Mouse (Mus musculus): ENCODE measurements around the gene Zfp385c. TPM values are rescaled to one million over a fixed set of nuclear protein-coding genes. Genes with fewer than 3 reads are reported as not detected.

Zfp385c gene
- polyA plus RNA-seq, 1 experiment from 2014 or later, result 2.5 TPM

- Histone ChIP-seq H3K9ac (ENCODE audit: low read depth, low read length) (peak within 1 kb of the TSS; percentile 50), H3K27ac (peak within 1 kb of the TSS; percentile 70), H3K36me3 (ENCODE audit: insufficient read depth, low read length) (peaks cover 35% of the 10 kb centered on the region), H3K4me3 (replicated peaks; ENCODE audit: low read depth, low read length) (peak within 1 kb of the TSS; percentile 11), H3K27me3 (ENCODE audit: insufficient read depth, low read length) (no peaks in the 10 kb centered on the region), H3K4me2 (ENCODE audit: low read length) (peak within 1 kb of the TSS; percentile 58), H3K9me3 (replicated peaks; ENCODE audit: low read length) (no peaks in the 10 kb centered on the region), H3K4me1 (replicated peaks; ENCODE audit: insufficient read depth, low read length) (peaks cover 19% of the 10 kb centered on the region; the same call in 1 of the 2 replicates)
- TF ChIP-seq CTCF (IDR thresholded peaks at IDR 0.05; ENCODE audit: low read depth), result 0 out of 2 replicates have a peak, but pooled peaks have one; percentile 8
- ATAC-seq (replicated peaks; ENCODE audit: low FRiP score, low read depth), result peak; percentile 22; the same call in 1 of the 2 replicates
- 6% methylated on average over 38 of the region's 38 CpGs for WGBS
- DNase-seq (ENCODE audit: low spot score), result peak; percentile 73
Measured at GRCm38 (mm10) chr11:100713735-100714533, 21.7 kb upstream of the Zfp385c start, which contains the start of gene Hspb9. Hspb9 (plus strand) TSS chr11:100713850.

DNA sequence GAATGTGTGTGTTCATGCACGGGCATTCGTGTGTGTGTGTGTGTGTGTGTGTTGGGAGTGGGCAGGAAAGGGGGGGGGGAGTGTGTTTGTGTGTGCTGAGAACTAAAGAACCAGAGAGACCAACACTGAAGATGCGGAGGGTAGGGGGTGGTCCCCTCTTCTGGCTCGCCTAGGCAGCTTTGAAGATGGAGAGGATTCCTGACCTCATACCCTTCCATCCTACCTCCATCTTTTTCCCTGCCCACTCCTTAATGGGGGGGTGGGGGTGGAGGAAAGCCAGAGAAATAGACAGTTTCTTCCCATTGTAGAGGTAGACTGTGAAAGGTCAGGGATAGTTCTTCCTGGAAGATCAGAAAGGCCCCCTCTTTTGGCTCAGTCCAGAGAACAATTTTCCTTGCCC, 20.9 kb upstream of the Zfp385c start:
- peak overlapping the region; percentile 58 for H3K4me2 ChIP-seq (ENCODE audit: low read length)
- H3K36me3 ChIP-seq (ENCODE audit: insufficient read depth, low read length), result peaks cover 36% of the 10 kb centered on the region
- no peak overlapping the region; the same call in 1 of the 2 replicates for H3K4me3 ChIP-seq (replicated peaks; ENCODE audit: low read depth, low read length)
- H3K27me3 ChIP-seq (ENCODE audit: insufficient read depth, low read length), result no peaks in the 10 kb centered on the region
- DNase-seq (ENCODE audit: low spot score) (no peak), ATAC-seq (replicated peaks; ENCODE audit: low FRiP score, low read depth) (no peak)
- peaks cover 19% of the 10 kb centered on the region; the same call in 1 of the 2 replicates for H3K4me1 ChIP-seq (replicated peaks; ENCODE audit: insufficient read depth, low read length)
- H3K9me3 ChIP-seq (replicated peaks; ENCODE audit: low read length), result no peaks in the 10 kb centered on the region
- peak overlapping the region; percentile 70 for H3K27ac ChIP-seq
- WGBS, result 74% methylated on average over 4 of the region's 4 CpGs
- TF ChIP-seq CTCF (IDR thresholded peaks at IDR 0.05; ENCODE audit: low read depth), result no peak
- H3K9ac ChIP-seq (ENCODE audit: low read depth, low read length), result 0 out of 2 replicates have a peak overlapping the region, but pooled peaks have one; percentile 50

GRCm38 (mm10) chr11:100711783-100712615, 19.7 kb upstream of the Zfp385c start, which contains the start of gene Kat2a:
Kat2a (minus strand) TSS chr11:100712465.
- Histone ChIP-seq H3K27me3 (ENCODE audit: insufficient read depth, low read length) (no peaks in the 10 kb centered on the region), H3K4me2 (ENCODE audit: low read length) (peak within 1 kb of the TSS; percentile 89), H3K4me3 (replicated peaks; ENCODE audit: low read depth, low read length) (peak within 1 kb of the TSS; percentile 86), H3K9me3 (replicated peaks; ENCODE audit: low read length) (no peaks in the 10 kb centered on the region), H3K4me1 (replicated peaks; ENCODE audit: insufficient read depth, low read length) (peaks cover 19% of the 10 kb centered on the region; the same call in 1 of the 2 replicates), H3K27ac (peak within 1 kb of the TSS; percentile 70), H3K9ac (ENCODE audit: low read depth, low read length) (peak within 1 kb of the TSS; percentile 87), H3K36me3 (ENCODE audit: insufficient read depth, low read length) (peaks cover 40% of the 10 kb centered on the region)
- 1% methylated on average over 47 of the region's 48 CpGs for WGBS
- no peak for TF ChIP-seq CTCF (IDR thresholded peaks at IDR 0.05; ENCODE audit: low read depth)
- ATAC-seq (replicated peaks; ENCODE audit: low FRiP score, low read depth), result peak; percentile 79
- peak; percentile 92 for DNase-seq (ENCODE audit: low spot score)

DNA sequence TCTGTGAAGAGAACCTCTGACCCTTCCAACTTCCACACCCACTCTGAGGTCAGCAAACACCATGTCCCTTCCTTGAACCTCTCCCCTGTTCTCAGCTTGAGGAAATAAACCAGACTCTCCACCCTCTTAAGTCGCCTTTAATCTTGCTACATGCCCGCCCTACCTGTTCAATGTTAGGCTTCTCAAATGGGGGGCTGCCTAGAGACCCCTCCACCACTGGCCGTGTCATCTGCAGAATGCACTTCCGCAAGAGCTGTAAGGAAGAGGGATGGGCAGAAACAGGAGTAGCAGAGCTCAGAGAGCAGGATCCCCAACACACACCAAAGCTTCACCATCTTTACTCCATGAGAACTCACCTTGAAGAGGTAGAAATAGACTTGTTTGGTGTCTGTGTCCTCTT, 18.7 kb upstream of the Zfp385c start:
- ATAC-seq (replicated peaks; ENCODE audit: low FRiP score, low read depth) (no peak), DNase-seq (ENCODE audit: low spot score) (no peak)
- H3K9ac ChIP-seq (ENCODE audit: low read depth, low read length), result no peak overlapping the region
- peaks cover 19% of the 10 kb centered on the region; the same call in 1 of the 2 replicates for H3K4me1 ChIP-seq (replicated peaks; ENCODE audit: insufficient read depth, low read length)
- H3K4me3 ChIP-seq (replicated peaks; ENCODE audit: low read depth, low read length), result no peak overlapping the region
- WGBS, result 76% methylated on average over 4 of the region's 4 CpGs
- no peak overlapping the region for H3K27ac ChIP-seq
- no peak overlapping the region for H3K4me2 ChIP-seq (ENCODE audit: low read length)
- peaks cover 45% of the 10 kb centered on the region for H3K36me3 ChIP-seq (ENCODE audit: insufficient read depth, low read length)
- H3K9me3 ChIP-seq (replicated peaks; ENCODE audit: low read length), result no peaks in the 10 kb centered on the region
- no peak for TF ChIP-seq CTCF (IDR thresholded peaks at IDR 0.05; ENCODE audit: low read depth)
- H3K27me3 ChIP-seq (ENCODE audit: insufficient read depth, low read length), result no peaks in the 10 kb centered on the region

DNA sequence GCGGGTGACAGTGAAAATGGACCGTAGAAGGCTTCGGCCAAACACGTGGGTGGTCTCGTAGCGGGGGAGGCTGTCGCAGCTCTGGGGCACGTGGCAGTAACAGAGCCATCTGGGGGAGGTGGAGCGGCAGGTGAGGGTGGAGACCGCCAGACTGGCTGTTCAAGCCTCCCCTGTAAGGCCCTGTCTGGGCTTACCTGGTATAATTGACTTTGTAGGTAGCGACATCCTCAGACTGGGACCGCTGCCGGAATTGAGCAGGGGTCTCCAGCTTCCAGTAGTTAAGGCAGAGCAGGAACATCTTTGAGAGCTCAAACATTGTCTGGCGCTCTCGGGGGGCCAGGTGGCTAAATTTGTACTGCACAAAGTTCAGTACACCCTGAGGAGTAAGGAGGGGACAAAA, 18.3 kb upstream of the Zfp385c start:
- TF ChIP-seq CTCF (IDR thresholded peaks at IDR 0.05; ENCODE audit: low read depth), result no peak
- DNase-seq (ENCODE audit: low spot score) (no peak), ATAC-seq (replicated peaks; ENCODE audit: low FRiP score, low read depth) (no peak)
- Histone ChIP-seq H3K4me1 (replicated peaks; ENCODE audit: insufficient read depth, low read length) (peaks cover 19% of the 10 kb centered on the region; the same call in 1 of the 2 replicates), H3K27ac (no peak overlapping the region), H3K36me3 (ENCODE audit: insufficient read depth, low read length) (peaks cover 45% of the 10 kb centered on the region), H3K4me2 (ENCODE audit: low read length) (no peak overlapping the region), H3K27me3 (ENCODE audit: insufficient read depth, low read length) (no peaks in the 10 kb centered on the region), H3K9ac (ENCODE audit: low read depth, low read length) (no peak overlapping the region), H3K9me3 (replicated peaks; ENCODE audit: low read length) (no peaks in the 10 kb centered on the region), H3K4me3 (replicated peaks; ENCODE audit: low read depth, low read length) (no peak overlapping the region)
- WGBS, result 80% methylated on average over 15 of the region's 15 CpGs

Measured in kidney, postnatal 0 days (tissue).